Mouse (Mus musculus) intestine, postnatal 0 days (tissue): ENCODE measurements at regions not wholly inside any gene's neighbourhood (a gene's known extent, or its start where the extent isn't known, plus 50 kb on each side); places are given as distances from the start of the nearest gene placed in this dataset.

ENCODE experiments used
- ATAC-seq: fragments of 200-750 bp; cut with Nextera tagmentation; 2 replicates; pipeline ENCODE4 v1.8.0; 2017; ENCODE audit warnings: mild to moderate bottlenecking, moderate TSS enrichment, moderate library complexity
- H3K27ac ChIP-seq: fragments of 300-500 bp; sonication (generic); 2 replicates; pipeline ENCODE4 v1.5.1; 2014; ENCODE audit warnings: mild to moderate bottlenecking, low read depth, low read length, moderate library complexity
- H3K27me3 ChIP-seq: fragments of 300-500 bp; sonication (generic); replicated peaks from 2 replicates; pipeline ENCODE4 v1.6.1; 2014; ENCODE audit warnings: low read length, mixed read lengths; ENCODE audit not compliant: control insufficient read depth, insufficient read depth
- H3K36me3 ChIP-seq: fragments of 300-500 bp; sonication (generic); 2 replicates; pipeline ENCODE4 v1.6.1; 2014; ENCODE audit warnings: mild to moderate bottlenecking, moderate library complexity; ENCODE audit not compliant: control insufficient read depth, insufficient read depth
- H3K4me1 ChIP-seq: fragments of 300-500 bp; sonication (generic); replicated peaks from 2 replicates; pipeline ENCODE4 v1.6.1; 2014; ENCODE audit warnings: antibody characterized with exemption, low read length, mixed read lengths; ENCODE audit not compliant: control insufficient read depth, insufficient read depth
- H3K4me2 ChIP-seq: fragments of 300-500 bp; sonication (generic); replicated peaks from 2 replicates; pipeline ENCODE4 v1.6.1; 2014; ENCODE audit warnings: low read depth, mild to moderate bottlenecking, moderate library complexity
- H3K4me3 ChIP-seq: fragments of 300-500 bp; sonication (generic); 2 replicates; pipeline ENCODE4 v1.5.1; 2014; ENCODE audit warnings: low read depth, low read length
- H3K9ac ChIP-seq: fragments of 300-500 bp; sonication (generic); 2 replicates; pipeline ENCODE4 v1.6.1; 2014; ENCODE audit warnings: mild to moderate bottlenecking, low read depth, low read length
- H3K9me3 ChIP-seq: fragments of 300-500 bp; sonication (generic); 2 replicates; pipeline ENCODE4 v1.6.1; 2016; ENCODE audit warnings: mixed run types; ENCODE audit not compliant: control insufficient read depth
- CTCF ChIP-seq: sonication (generic); IDR thresholded peaks from 2 replicates; pipeline ENCODE4 v1.5.1; 2016; ENCODE audit warnings: low read depth, mild to moderate bottlenecking, control low read depth, antibody characterized with exemption, moderate library complexity
- WGBS: fragments of 180-500 bp; shearing (Covaris S2); extraction: QIAGEN DNeasy Blood & Tissue Kit; methylation state at CpG from one replicate; pipeline ENCODE4 v1.1.7; 2014; 5-methylcytosine and 5-hydroxymethylcytosine counted together

GRCm38 (mm10) chr13:97438277-97438676 lies 197.4 kb downstream of the Enc1 start:
- TF ChIP-seq CTCF: no peak
- no peaks in the 10 kb centered on the region for H3K9me3 ChIP-seq
- H3K4me2 ChIP-seq: no peak overlapping the region
- no peaks in the 10 kb centered on the region; the same call in 1 of the 2 replicates for H3K36me3 ChIP-seq
- WGBS: 95% methylated on average over 3 of the region's 3 CpGs
- H3K4me3 ChIP-seq: no peak overlapping the region
- no peaks in the 10 kb centered on the region for H3K27me3 ChIP-seq
- no peak overlapping the region for H3K27ac ChIP-seq
- H3K9ac ChIP-seq: no peak overlapping the region
- ATAC-seq: no peak
- peaks cover 9% of the 10 kb centered on the region; the same call in 1 of the 2 replicates for H3K4me1 ChIP-seq

GRCm38 (mm10) chr13:97436719-97437350 lies 195.9 kb downstream of the Enc1 start:
- no peak for ATAC-seq
- no peak for TF ChIP-seq CTCF
- Histone ChIP-seq H3K27ac (no peak overlapping the region), H3K4me1 (peaks cover 9% of the 10 kb centered on the region; the same call in 1 of the 2 replicates), H3K36me3 (no peaks in the 10 kb centered on the region; the same call in 1 of the 2 replicates), H3K9me3 (no peaks in the 10 kb centered on the region), H3K4me3 (no peak overlapping the region), H3K9ac (no peak overlapping the region), H3K4me2 (no peak overlapping the region), H3K27me3 (no peaks in the 10 kb centered on the region)
- 50% methylated on average over 5 of the region's 5 CpGs for WGBS

GRCm38 (mm10) chr13:97435865-97436718 lies 195.2 kb downstream of the Enc1 start:
- H3K4me2 ChIP-seq: peak overlapping the region; percentile 65
- WGBS: 16% methylated on average over 24 of the region's 24 CpGs
- ATAC-seq: no peak
- 0 out of 2 replicates have a peak, but pooled peaks have one; percentile 5 for TF ChIP-seq CTCF
- H3K27me3 ChIP-seq: no peaks in the 10 kb centered on the region
- H3K4me3 ChIP-seq: peak overlapping the region; percentile 36
- no peak overlapping the region for H3K27ac ChIP-seq
- 0 out of 2 replicates have a peak overlapping the region, but pooled peaks have one; percentile 0 for H3K9ac ChIP-seq
- peaks cover 9% of the 10 kb centered on the region; the same call in 1 of the 2 replicates for H3K4me1 ChIP-seq
- H3K36me3 ChIP-seq: no peaks in the 10 kb centered on the region; the same call in 1 of the 2 replicates
- H3K9me3 ChIP-seq: no peaks in the 10 kb centered on the region

GRCm38 (mm10) chr13:97434961-97435864 lies 194.3 kb downstream of the Enc1 start:
- peak overlapping the region; percentile 65 for H3K4me2 ChIP-seq
- no peaks in the 10 kb centered on the region for H3K9me3 ChIP-seq
- H3K27ac ChIP-seq: no peak overlapping the region
- peak overlapping the region; percentile 36 for H3K4me3 ChIP-seq
- H3K4me1 ChIP-seq: peaks cover 9% of the 10 kb centered on the region; the same call in 1 of the 2 replicates
- no peaks in the 10 kb centered on the region; the same call in 1 of the 2 replicates for H3K36me3 ChIP-seq
- TF ChIP-seq CTCF: no peak
- 24% methylated on average over 20 of the region's 20 CpGs for WGBS
- no peaks in the 10 kb centered on the region for H3K27me3 ChIP-seq
- 0 out of 2 replicates have a peak overlapping the region, but pooled peaks have one; percentile 0 for H3K9ac ChIP-seq
- ATAC-seq: 0 out of 2 replicates have a peak, but pooled peaks have one; percentile 16

DNA sequence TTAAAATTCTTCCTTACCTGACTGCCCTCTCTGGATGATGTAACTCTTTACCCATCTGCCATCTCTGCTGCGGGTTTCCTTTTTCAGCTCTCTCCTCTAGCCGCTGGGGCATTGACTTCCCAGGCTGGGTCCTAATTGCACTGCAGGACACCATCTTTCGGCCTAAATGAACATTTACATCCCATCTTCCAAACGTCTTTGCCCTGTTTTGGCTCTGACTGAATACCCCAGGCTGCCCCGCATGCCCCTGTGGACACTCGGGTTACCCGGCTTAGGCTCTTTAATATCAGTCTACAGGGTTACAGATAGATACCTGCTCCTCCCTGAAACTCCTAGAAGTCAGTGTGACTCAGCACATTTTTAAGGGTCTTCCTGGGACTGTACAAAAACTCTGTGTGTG lies 193.3 kb downstream of the Enc1 start:
- Histone ChIP-seq H3K27ac (no peak overlapping the region), H3K36me3 (no peaks in the 10 kb centered on the region; the same call in 1 of the 2 replicates), H3K9ac (no peak overlapping the region), H3K9me3 (no peaks in the 10 kb centered on the region), H3K27me3 (no peaks in the 10 kb centered on the region), H3K4me3 (no peak overlapping the region), H3K4me2 (no peak overlapping the region), H3K4me1 (0 out of 2 replicates have a peak, but pooled peaks cover 9% of the 10 kb centered on the region)
- TF ChIP-seq CTCF: no peak
- WGBS: 88% methylated on average over 7 of the region's 7 CpGs
- ATAC-seq: no peak
